Mouse (Mus musculus) heart, postnatal 4 days (tissue): ENCODE measurements around the gene Morn3. TPM values are rescaled to one million over a fixed set of nuclear protein-coding genes. Genes with fewer than 3 reads are reported as not detected.

Source experiments
- DNase-seq: peaks from one replicate; pipeline ENCODE4 v3.0.0; 2021
- total RNA-seq, 2 experiments: library from RNA; stranded (reverse); gene quantifications; 2 replicates each; pipeline ENCODE4 v1.2.3; 2021

Morn3 gene
- total RNA-seq, 2 experiments from 2014 or later: not detected

DNA sequence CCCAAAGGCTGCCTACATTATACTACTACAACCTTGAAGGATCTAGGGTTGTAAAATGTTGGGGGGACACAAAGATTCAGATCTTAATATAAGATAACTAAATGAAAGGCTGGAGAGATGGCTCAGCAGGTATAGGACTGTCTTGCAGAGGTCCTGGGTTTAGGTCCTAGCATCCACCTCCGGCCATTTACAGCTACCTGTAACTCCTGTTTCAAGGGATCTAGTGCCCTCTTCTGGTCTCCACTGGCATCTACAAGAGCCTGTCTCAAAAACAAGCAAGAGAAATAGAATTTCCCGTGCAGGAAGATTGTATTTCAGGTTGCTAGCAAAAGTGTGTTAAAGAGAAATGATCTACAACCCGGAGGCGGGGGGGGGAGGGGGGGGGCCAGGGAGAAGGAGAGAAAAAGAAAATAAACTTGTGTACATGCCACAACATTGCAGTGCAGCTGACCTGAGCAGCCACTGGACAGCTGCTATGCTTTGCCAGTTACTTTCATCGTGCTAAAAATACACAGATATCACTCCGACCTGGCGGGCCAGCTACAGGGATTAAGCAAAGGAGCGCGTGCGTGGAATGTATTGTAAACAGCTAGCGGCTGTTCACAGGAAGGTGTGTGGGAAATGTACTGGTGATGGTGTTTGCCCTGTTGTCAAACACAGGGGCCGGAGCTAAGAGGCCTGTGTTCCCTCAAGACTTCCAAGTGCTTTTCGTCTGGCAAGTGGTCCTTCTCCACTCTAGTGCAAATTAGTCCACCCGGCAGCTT is 13.1 kb upstream of the Morn3 start:
- DNase-seq: peak; percentile 63

DNA sequence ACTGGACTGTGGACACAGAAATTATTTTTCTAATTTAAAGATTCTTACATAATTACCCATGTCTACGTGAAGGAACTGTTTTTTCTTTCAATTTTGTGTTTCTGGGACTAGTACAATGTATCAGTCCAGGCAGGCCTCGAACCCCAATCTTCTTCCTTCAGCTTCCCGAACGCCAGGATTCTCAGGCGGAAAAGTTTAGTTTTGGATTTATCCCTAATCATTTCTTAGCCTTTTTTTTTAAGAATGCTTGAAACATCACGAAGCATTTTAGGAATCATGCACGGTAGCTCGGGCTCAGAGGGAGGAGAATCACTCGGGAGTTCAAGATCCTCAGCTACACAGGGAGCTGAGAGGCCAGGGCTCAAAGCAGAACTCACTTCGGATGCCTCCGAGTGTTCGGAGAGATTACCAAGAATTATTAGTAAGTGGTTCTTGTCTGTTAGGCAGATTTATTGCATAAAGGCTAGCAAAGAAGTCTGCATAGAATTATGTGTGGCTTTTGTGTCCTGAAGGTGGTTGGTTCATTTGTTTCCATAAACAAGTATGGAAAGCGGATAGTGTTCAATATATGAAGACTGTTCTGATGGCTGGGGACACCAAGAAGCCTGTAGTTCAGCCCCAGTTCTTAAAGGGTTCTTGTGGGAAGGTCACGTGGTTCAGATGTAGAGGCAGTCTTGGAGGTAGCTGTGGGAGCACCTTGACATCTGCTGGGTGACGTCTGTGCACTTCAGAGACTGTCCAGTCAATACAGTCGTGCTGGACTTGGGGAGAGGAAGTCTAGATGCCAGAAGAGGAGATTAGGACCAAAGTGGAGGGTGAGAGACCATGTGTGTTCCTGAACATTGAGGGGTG is 11.7 kb upstream of the Morn3 start:
- no peak for DNase-seq

DNA sequence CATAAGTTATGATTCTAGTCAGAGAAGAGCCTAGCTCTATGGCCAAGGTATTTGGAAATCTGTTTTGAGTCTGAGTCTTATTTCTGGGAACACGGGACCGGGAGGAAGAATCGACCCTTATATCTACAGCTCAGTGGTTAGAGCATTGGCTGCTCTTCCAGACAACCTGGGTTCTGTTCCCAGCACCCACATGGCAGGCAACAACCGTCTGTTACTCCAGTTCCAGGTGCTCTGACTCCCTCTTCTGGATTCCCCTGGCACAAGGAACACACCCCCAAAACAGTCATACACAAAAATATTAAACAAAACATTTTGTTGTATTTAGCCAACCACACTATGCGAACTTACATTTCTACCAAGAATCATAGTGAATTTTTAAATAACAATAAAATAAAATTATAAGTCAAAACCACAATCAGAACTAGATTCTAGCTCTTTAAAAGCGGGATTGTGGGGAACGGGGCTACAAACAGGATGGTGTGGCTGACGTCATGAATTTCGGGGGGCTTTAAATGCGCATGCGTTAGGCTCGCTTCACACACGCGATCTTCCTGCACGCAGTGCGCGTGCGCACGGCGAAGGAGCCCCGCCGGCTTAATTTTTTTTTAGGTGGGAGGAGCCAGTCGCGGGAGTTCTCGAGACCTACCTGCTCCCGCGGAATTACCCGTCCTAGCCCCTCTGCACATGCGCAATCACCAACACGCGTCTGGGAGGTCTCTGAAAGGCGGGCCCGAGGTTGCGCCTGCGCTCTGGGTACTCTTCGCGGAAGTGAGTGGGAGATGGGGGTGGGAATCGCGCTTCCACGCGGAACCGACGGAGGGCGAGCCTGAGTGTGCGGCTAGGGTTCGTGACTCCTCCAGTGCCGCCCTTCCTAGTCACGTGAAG is 10.8 kb upstream of the Morn3 start:
- peak; percentile 99 for DNase-seq

DNA sequence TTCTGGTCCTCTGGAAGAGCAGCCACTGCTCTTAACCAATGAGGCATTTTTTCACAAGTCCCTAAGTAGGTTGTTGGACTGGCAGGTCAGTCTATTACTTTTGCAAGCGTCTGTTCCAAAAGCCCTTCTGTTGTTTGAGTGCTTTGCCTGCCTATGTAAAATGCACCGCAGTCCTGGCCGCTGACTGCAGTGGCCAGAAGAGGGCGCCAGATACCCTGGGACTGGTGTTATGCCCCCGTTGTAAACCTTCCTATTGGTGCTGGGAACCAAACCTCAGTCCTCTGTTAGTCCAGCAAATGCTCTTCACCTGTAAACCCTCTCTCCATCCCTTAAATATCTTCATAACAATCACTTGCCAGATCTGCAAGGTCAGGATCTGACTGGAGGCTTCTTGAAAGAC is 4.9 kb upstream of the Morn3 start:
- no peak for DNase-seq

DNA sequence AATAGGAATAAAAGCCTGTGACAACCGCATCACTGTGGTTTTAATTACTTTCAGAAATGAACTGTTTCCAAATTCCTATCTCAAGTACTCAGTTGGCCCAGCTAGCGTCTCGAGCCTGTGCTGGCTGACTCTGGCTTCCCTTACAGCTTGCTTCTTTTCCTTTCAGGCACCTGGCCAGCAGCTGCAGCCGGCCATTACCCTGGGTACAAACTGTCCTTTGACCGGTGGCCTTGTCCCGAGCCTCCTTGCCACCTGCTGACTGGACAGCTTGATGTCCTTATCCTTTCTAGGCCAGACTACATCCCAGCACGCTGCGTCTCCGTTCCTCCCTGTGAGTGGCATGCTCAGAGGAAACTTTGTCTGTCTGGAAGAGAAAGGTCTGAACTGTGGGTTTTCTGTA is 4.1 kb upstream of the Morn3 start:
- no peak for DNase-seq

DNA sequence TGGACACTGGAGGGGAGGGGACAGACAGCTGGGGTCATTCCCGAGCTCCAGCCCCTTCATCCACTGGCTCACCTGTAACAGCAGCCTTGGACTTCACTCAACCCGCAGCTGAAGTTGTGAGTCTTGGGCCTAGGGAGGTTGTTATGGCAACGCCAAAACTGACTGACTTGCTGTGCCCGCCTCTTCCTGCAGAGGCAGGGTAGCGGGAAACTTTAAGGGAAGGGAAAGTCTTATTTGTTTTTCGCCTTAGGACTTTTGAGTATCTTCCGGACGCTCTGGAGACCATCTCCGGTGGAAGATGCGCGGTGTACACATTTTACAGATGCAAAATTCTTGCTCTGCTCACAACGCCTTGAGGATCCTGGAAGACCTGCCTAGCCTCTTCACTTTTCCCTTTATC is 2.5 kb upstream of the Morn3 start:
- peak; percentile 34 for DNase-seq

DNA sequence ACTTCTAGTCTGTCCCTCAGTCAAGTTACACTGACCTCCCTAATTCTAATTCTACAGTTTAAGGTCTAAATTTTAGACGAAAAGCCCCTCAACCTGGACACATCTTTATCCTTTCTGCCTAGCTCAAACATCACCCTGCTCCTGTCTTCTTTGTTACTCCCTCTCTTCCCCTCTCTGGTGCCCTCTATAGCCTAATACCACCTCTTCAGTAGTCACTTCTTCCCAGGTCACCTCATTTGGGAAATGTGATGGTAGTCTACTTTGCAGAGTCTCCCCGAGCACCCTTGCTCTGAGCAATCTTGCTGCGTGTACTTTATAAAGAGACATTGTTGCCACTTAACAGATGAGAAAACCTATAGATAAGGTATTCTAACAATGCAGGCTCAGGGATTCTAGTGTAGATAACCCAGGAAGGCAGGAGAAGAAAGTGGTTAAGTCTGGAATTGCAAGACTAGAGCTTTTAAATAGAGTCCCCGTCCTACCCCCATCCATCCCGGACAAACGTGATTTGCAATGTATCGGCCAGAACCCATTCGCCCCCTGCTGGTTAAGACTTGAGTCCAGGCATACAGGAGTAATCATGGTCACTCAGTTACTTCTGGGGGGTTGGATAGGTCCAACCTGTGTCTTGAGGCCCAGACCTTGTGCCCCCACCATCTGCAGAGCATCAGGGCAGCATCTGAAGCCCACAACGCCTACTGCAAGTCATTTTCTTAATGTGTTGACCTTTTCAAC is 1.1 kb downstream of the Morn3 start:
- DNase-seq: peak; percentile 85

DNA sequence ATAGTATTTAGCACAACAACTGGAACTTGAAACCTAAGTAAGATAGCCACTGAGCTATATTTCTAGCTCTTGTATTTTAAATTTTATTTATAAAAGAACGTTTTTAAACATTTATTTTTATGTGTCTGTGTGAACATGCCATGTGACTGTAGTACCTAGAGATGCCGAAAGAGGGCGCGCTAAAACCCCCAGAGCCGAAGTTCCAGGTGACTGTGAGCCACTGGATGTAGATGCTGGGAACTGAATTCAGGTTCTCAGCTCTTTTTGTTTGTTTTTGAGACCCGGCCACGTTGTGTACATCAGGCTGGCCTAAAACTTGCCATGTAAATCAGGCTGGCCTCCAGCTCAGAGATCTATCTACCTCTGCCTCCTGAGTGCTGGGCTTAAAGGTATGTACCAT is 3.0 kb downstream of the Morn3 start:
- peak; percentile 44 for DNase-seq

DNA sequence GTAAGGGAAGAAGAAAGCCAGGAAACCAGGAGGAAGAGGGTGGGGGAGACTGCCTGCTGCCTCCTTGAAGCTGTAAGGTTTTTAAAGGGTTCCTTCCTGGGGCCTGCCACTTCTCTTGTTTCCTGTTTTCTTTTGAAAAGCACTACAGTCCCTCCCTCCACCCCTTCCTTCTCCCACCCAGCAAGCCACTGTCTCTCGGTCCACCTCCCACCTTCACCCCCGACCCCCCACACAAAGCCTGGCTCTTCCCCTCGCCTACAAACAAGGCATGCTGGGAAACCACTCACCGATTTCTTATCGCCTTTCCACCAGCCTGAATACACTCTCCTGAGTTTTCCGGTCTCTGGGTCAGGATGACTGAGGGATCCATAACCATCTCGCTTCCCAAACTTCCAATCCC is 6.0 kb downstream of the Morn3 start:
- DNase-seq: no peak

DNA sequence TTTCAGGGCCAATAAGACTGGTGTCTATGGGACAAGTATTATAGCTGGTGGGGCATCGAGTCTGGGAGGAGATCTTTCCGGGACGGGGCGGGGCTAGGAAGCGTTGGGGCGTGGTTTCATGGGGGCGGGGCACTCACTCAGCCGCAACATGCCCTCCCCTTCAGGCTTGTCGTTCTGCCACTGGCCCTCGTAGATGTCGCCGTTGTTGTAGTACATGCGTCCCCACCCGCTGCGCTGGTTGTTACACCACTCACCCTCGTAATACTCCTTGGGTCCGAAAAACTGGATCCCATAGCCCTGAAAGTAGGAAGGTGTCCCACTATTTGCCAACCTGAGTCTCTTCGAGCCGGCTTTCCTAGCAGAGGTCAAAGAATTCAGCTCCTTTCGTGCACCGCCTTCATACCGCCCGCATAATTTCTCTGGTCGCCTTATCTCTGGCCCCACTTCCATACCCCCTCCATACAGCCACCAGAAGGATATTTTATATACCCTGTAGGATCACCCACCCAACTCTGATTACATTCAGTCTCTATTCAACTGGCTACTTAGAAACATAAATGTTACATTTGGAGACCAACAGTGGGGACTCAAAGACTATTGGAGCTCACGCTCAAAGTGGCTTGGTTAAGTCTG is 7.6 kb downstream of the Morn3 start:
- peak; percentile 84 for DNase-seq

DNA sequence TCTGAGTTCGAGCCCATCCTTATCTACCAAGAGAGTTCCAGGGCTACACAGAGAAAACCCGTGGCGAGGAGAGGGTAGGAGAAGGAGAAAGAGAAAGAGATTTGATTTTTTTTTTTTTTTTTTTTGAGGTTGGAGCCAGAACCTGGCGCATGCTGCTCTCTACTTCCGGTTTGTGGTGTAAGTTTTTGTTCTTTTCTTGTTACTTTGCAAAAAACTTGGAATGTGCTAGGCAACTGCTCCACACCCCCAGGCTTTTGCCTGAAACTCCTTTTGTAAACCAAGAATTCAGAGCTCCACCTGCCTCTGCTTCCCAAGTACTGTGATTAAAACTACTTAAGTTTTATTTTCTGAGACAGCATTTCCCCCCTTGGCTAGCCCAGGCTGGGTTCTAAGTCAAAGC is 8.7 kb downstream of the Morn3 start:
- no peak for DNase-seq

DNA sequence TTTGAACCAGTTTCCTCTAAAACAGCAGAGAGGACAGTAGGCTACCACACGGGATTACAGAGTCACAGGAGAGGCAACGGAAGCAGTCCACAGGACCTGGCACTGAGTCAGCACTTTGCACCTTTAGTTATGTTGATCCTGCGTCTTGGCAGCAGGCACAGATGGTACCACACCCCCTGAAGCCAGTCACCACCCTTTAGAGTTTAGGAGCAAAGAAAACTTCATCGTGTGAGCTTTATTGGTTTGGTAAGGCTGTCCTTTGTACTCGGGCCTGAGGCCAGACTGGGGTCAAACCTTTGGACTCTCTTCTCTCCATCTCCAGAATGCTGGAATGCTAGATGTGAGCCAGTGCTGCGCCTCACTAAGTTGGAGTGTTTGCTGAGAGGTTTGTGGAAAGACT is 11.3 kb downstream of the Morn3 start:
- no peak for DNase-seq

DNA sequence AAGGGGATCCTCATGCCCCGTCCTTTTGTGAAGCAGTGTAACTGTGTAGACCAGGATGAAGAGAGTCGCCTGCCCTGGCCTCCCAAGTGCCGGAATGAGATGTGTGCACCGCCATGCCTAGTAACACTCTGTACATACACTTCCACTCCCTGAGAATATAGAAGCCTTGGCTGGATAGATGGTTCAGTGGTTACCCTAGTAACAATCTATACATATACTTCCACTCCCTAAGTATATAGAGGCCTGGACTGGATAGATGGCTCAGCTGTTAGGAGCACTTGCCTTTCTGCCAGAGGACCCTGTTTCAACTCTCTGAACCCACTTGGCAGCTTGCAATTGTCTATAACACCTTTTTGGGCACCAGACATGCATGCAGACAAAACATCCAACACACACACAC is 11.7 kb downstream of the Morn3 start:
- DNase-seq: no peak

DNA sequence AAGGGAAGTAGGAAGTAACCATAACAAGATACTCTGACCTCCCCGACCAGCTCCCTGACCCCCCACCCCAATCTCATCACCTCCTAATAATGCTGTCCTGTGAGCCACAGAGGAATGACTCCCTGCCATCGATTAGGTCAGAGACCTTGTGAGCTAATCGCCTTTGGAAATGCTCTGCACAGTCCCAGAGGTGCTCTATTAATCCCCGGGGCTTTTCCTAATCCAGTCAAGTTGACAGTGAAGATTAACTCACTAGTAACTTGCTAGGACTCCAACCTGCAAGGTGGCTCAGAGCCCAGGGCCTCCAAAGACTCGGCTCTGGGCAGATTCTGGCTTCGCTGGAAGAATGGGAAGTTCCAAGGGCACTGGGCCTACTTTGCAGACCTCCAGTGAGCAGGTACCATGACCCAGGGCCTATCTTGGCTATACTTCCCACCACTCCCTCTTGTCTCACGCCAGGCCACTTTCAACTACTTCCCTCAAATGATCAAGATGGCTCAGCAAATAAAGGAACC is 13.1 kb downstream of the Morn3 start:
- no peak for DNase-seq

DNA sequence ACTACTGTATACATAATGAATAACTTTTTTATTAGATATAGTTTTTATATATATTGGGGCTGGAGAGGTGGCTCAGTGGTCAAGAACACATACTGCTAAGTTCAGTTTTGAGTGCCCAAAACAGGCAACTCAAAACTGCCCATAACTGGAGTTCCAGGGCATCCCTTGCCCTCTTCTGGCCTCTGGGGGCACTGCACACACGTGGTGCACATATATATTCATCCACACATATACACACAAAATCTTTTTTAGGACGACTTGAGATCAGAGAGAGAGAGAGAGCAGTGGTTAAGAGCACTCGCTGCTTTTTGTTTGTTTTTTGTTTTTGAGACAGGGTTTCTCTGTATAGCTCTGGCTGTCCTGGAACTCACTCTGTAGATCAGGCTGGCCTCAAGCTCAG is 15.5 kb downstream of the Morn3 start:
- DNase-seq: no peak

DNA sequence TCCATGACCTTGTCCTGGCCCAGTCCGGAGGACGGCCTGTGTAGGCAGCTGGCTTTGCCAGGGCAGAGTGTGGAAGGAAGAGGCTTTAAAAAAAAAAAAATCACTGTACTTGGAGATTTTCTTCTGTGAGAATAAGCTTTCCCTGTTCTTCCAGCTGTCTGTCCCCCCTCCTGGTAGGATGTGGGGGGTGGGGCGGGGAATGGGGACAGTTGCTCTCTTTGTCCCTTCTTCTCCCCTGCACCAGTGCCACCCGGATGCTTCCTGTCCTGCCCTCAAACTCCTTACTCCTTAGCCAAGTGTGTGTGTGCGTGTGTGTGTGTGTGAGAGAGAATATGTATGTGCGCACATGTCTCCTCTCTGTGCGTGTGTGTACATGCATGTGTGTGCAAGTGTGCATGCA is 17.1 kb downstream of the Morn3 start:
- no peak for DNase-seq

DNA sequence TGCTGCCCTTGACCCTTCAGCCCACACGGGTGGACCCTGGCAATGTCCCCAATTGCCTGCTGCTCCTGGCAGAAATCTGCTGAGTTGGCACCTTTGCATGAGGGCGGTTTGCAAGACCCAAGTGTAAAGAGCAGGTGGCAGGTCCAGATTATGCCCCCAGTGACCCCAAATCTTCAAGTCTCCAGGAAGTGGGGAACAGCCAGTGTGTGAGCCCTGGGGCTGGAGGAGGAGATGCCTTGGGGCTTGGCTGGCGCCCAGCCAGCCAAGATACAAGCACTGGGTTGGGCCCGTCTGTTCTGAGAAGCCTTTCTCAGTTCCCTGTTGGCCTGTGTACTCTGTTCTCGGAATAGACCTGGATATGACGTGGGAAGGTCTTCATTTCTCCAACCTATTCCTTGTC is 19.4 kb downstream of the Morn3 start:
- DNase-seq: no peak

DNA sequence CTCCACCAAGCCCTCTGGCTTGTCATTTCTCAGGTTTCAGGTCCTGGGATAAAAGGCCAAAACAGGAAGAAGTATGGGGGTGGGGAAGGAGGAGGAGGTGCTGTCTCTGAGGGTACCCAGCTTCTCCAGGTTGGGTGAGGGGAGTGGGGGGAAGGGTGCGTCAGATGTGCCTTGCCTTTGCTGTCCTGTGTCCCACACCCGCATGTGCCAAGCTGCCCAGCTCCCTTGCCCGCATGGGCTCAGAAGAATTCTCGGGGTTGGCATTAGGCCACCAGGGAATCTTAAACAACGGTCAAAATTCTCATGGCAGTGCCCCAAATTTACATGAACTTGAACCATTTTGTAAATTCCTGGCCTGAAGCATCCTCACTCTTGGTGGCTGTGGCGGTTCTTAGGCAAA is 20.4 kb downstream of the Morn3 start:
- no peak for DNase-seq

DNA sequence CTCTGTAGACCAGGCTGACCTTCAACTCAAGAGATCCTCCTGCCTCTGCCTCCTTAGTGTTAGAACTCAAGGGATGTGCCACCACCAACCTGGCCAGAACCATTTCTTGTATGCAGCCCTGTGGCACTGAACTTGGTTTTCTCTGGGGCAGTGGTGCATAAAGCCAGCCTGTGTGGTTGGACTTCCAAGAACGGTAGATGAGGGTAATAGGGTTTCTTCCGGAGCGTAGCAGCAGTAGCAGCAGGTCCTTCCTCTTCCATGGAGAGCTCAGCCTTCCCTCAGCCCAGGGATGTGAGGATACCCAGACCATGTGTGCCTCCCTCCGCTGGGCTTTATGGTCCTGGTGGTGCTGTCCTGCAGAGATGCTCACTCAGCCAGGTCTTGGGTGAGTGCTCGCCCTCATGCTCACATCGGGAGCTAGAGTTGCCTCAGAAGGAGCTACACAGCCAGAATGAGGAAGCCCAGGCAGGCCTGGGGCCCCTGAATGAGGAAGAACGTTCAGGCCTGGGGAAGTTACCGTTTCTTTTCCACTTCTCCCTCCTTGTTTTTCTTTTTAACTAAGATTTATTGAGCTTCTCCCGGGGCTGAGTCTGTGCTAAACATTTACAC is 21.7 kb downstream of the Morn3 start:
- DNase-seq: no peak

DNA sequence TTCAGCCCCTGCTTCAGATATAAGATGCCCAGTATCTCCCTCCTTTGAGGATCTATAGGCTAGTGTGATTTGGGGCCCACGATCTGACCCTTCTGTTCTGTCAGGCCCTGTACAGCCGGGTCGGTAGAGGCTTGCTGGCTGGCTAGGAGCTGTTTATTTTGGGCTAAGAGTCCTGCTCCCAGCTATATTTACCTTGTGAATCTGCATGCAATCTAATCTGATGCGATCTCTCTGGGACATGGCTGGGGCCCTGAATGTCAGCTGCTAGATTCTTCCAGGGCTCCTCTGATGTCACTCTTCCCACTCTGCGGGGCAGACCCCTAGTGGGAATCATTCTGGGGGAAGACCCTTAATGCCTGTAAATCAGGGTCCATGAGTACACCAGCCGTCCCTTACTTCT is 22.5 kb downstream of the Morn3 start:
- no peak for DNase-seq

DNA sequence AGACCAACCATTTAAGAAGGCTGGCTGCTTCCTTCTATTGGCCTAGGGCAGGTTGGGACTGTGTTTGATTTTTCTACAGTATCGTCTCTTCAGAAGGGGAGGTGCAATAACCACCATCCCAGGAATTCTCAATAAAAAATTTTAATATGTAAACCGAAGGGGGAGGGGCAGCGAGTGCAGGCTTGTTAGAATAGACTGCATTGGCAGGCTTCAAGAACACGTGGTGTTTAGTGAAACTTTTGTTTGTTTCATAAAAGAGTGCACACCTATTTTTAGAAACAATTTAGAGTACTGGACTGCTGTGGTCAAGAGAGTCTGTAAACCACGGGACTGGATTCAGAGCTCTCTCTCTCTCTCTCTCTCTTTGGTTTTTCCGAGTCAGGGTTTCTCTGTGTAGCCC is 23.8 kb downstream of the Morn3 start:
- peak; percentile 35 for DNase-seq
